Mouse (Mus musculus) heart, embryonic 11.5 days (tissue): ENCODE results near the gene Baz1a. TPM values are rescaled to one million over a fixed set of nuclear protein-coding genes. Genes with fewer than 3 reads are reported as not detected.

Experiments used
- ATAC-seq: fragments of 200-750 bp; cut with Nextera tagmentation; replicated peaks from 2 replicates; pipeline ENCODE4 v1.8.0; 2017; ENCODE audit warnings: moderate library complexity; ENCODE audit not compliant: insufficient number of reproducible peaks, low FRiP score, low TSS enrichment
- H3K27ac ChIP-seq: fragments of 300-500 bp; sonication (generic); 2 replicates; pipeline ENCODE4 v1.5.1; 2014; ENCODE audit warnings: mild to moderate bottlenecking, low read depth, low read length
- H3K27me3 ChIP-seq: fragments of 300-500 bp; sonication (generic); 2 replicates; pipeline ENCODE4 v1.6.1; 2014; ENCODE audit warnings: mild to moderate bottlenecking, low read length, mixed read lengths; ENCODE audit not compliant: control insufficient read depth, insufficient read depth
- H3K36me3 ChIP-seq: fragments of 300-500 bp; sonication (generic); 2 replicates; pipeline ENCODE4 v1.6.1; 2014; ENCODE audit warnings: mild to moderate bottlenecking, low read length, moderate library complexity, mixed read lengths; ENCODE audit not compliant: control insufficient read depth, insufficient read depth
- H3K4me1 ChIP-seq: fragments of 300-500 bp; sonication (generic); 2 replicates; pipeline ENCODE4 v1.6.1; 2014; ENCODE audit warnings: low read length; ENCODE audit not compliant: control insufficient read depth, insufficient read depth
- H3K4me2 ChIP-seq: fragments of 300-500 bp; sonication (generic); 2 replicates; pipeline ENCODE4 v1.6.1; 2014; ENCODE audit warnings: mild to moderate bottlenecking, moderate library complexity
- H3K4me3 ChIP-seq: fragments of 300-500 bp; sonication (generic); 2 replicates; pipeline ENCODE4 v1.5.1; 2014; ENCODE audit warnings: low read depth, low read length
- H3K9ac ChIP-seq: fragments of 300-500 bp; sonication (generic); 2 replicates; pipeline ENCODE4 v1.6.1; 2014; ENCODE audit warnings: mild to moderate bottlenecking, low read depth, low read length, moderate library complexity
- H3K9me3 ChIP-seq: fragments of 300-500 bp; sonication (generic); replicated peaks from 2 replicates; pipeline ENCODE4 v1.6.1; 2016; ENCODE audit warnings: low read length; ENCODE audit not compliant: control insufficient read depth
- WGBS: fragments of 180-500 bp; shearing (Covaris S2); extraction: QIAGEN DNeasy Blood & Tissue Kit; methylation state at CpG from one replicate; pipeline ENCODE4 v1.1.7; 2014; ENCODE audit not compliant: insufficient replicate concordance; 5-methylcytosine and 5-hydroxymethylcytosine counted together
- polyA plus RNA-seq: library from polyadenylated mRNA; unstranded; fragments of >200 nt; fragmentation: Nextera tagmentation; extraction: Ambion mirVana; gene quantifications from 2 replicates; pipeline ENCODE4 v1.2.1, GENCODE M21; 2014

The Baz1a gene
- polyA plus RNA-seq, 1 experiment from 2014 or later: 18.6 TPM

GRCm38 (mm10) chr12:54988323-54988850, 25.8 kb downstream of the Baz1a start:
- 66% methylated on average over 4 of the region's 4 CpGs for WGBS
- H3K4me2 ChIP-seq: no peak overlapping the region
- H3K36me3 ChIP-seq: no peaks in the 10 kb centered on the region
- no peaks in the 10 kb centered on the region for H3K9me3 ChIP-seq
- ATAC-seq: no peak
- H3K4me3 ChIP-seq: no peak overlapping the region
- no peak overlapping the region for H3K27ac ChIP-seq
- H3K9ac ChIP-seq: no peak overlapping the region
- no peaks in the 10 kb centered on the region for H3K27me3 ChIP-seq
- peaks cover 4% of the 10 kb centered on the region for H3K4me1 ChIP-seq

- peaks cover 4% of the 10 kb centered on the region; the same call in 1 of the 2 replicates for H3K4me1 ChIP-seq
- no peaks in the 10 kb centered on the region for H3K27me3 ChIP-seq
- H3K9me3 ChIP-seq: no peaks in the 10 kb centered on the region
- H3K27ac ChIP-seq: no peak overlapping the region
- 86% methylated on average over 2 of the region's 2 CpGs for whole genome bisulfite sequencing
- no peaks in the 10 kb centered on the region for H3K36me3 ChIP-seq
- no peak overlapping the region for H3K9ac ChIP-seq
- H3K4me2 ChIP-seq: no peak overlapping the region
- no peak overlapping the region for H3K4me3 ChIP-seq
- ATAC-seq: no peak
Observed at GRCm38 (mm10) chr12:54987156-54987555, 27.0 kb downstream of the Baz1a start.

- 0 out of 2 replicates have a peak, but pooled peaks have one; percentile 31 for ATAC-seq
- peak within 1 kb of the TSS; percentile 79 for H3K4me2 ChIP-seq
- H3K27ac ChIP-seq: peak within 1 kb of the TSS; percentile 91
- no peaks in the 10 kb centered on the region for H3K27me3 ChIP-seq
- H3K36me3 ChIP-seq: no peaks in the 10 kb centered on the region
- H3K4me1 ChIP-seq: peaks cover 4% of the 10 kb centered on the region; the same call in 1 of the 2 replicates
- WGBS: under 1% methylated on average over 52 of the region's 60 CpGs
- H3K4me3 ChIP-seq: peak within 1 kb of the TSS; percentile 83
- H3K9me3 ChIP-seq: no peaks in the 10 kb centered on the region
- peak within 1 kb of the TSS; percentile 91 for H3K9ac ChIP-seq
Observed at GRCm38 (mm10) chr12:54986052-54986717, 28.0 kb downstream of the Baz1a start, which contains the start of gene Gm20403. Gene Gm20403 (minus strand): TSS chr12:54986529.

- peaks cover 4% of the 10 kb centered on the region; the same call in 1 of the 2 replicates for H3K4me1 ChIP-seq
- H3K9me3 ChIP-seq: no peaks in the 10 kb centered on the region
- peak overlapping the region; percentile 91 for H3K9ac ChIP-seq
- WGBS: under 1% methylated on average over 102 of the region's 117 CpGs
- H3K27ac ChIP-seq: peak overlapping the region; percentile 91
- peak; percentile 62 for ATAC-seq
- H3K27me3 ChIP-seq: no peaks in the 10 kb centered on the region
- H3K36me3 ChIP-seq: no peaks in the 10 kb centered on the region
- peak overlapping the region; percentile 79 for H3K4me2 ChIP-seq
- H3K4me3 ChIP-seq: peak overlapping the region; percentile 83
Observed at GRCm38 (mm10) chr12:54985257-54986051, 28.7 kb downstream of the Baz1a start.

GRCm38 (mm10) chr12:54984701-54985256, 29.4 kb downstream of the Baz1a start:
- Histone ChIP-seq H3K4me2 (peak overlapping the region; percentile 79), H3K27me3 (no peaks in the 10 kb centered on the region), H3K9me3 (no peaks in the 10 kb centered on the region), H3K27ac (peak overlapping the region; percentile 91), H3K9ac (peak overlapping the region; percentile 91), H3K36me3 (no peaks in the 10 kb centered on the region), H3K4me3 (peak overlapping the region; percentile 83), H3K4me1 (peaks cover 4% of the 10 kb centered on the region; the same call in 1 of the 2 replicates)
- WGBS: 1% methylated on average over 42 of the region's 42 CpGs
- ATAC-seq: peak; percentile 80

- no peak overlapping the region for H3K4me3 ChIP-seq
- no peaks in the 10 kb centered on the region for H3K9me3 ChIP-seq
- H3K4me1 ChIP-seq: peaks cover 4% of the 10 kb centered on the region; the same call in 1 of the 2 replicates
- H3K4me2 ChIP-seq: no peak overlapping the region
- no peak for ATAC-seq
- H3K27ac ChIP-seq: no peak overlapping the region
- H3K9ac ChIP-seq: no peak overlapping the region
- H3K36me3 ChIP-seq: no peaks in the 10 kb centered on the region
- 82% methylated on average over 7 of the region's 7 CpGs for WGBS
- H3K27me3 ChIP-seq: no peaks in the 10 kb centered on the region
Observed at GRCm38 (mm10) chr12:54982935-54983715, 31.0 kb downstream of the Baz1a start.

- H3K9me3 ChIP-seq: no peaks in the 10 kb centered on the region
- H3K27me3 ChIP-seq: no peaks in the 10 kb centered on the region
- no peaks in the 10 kb centered on the region for H3K36me3 ChIP-seq
- ATAC-seq: no peak
- no peak overlapping the region for H3K9ac ChIP-seq
- H3K27ac ChIP-seq: no peak overlapping the region
- H3K4me2 ChIP-seq: no peak overlapping the region
- H3K4me1 ChIP-seq: peaks cover 4% of the 10 kb centered on the region; the same call in 1 of the 2 replicates
- no peak overlapping the region for H3K4me3 ChIP-seq
- WGBS: 76% methylated on average over 6 of the region's 6 CpGs
Observed at GRCm38 (mm10) chr12:54981962-54982361, 32.2 kb downstream of the Baz1a start.

GRCm38 (mm10) chr12:54980939-54981338, 33.2 kb downstream of the Baz1a start:
- Histone ChIP-seq H3K9me3 (no peaks in the 10 kb centered on the region), H3K27ac (no peak overlapping the region), H3K4me2 (no peak overlapping the region), H3K4me1 (peaks cover 4% of the 10 kb centered on the region; the same call in 1 of the 2 replicates), H3K36me3 (no peaks in the 10 kb centered on the region), H3K9ac (no peak overlapping the region), H3K4me3 (no peak overlapping the region), H3K27me3 (no peaks in the 10 kb centered on the region)
- no peak for ATAC-seq
- 82% methylated on average over 5 of the region's 5 CpGs for WGBS
